Mouse (Mus musculus) forebrain, embryonic 15.5 days (tissue): ENCODE results near the gene Ciz1. TPM values are rescaled to one million over a fixed set of nuclear protein-coding genes. Genes with fewer than 3 reads are reported as not detected.

Source experiments
- ATAC-seq: fragments of 200-750 bp; cut with Nextera tagmentation; replicated peaks from 2 replicates; pipeline ENCODE4 v1.8.0; 2017; ENCODE audit warnings: mild to moderate bottlenecking, moderate TSS enrichment, moderate library complexity
- H3K27ac ChIP-seq: fragments of 300-500 bp; sonication (generic); replicated peaks from 2 replicates; pipeline ENCODE4 v1.5.1; 2015; ENCODE audit warnings: mild to moderate bottlenecking, inconsistent platforms
- H3K27me3 ChIP-seq: fragments of 300-500 bp; sonication (generic); 2 replicates; pipeline ENCODE4 v1.6.1; 2015; ENCODE audit warnings: inconsistent platforms
- H3K36me3 ChIP-seq: fragments of 300-500 bp; sonication (generic); 2 replicates; pipeline ENCODE4 v1.6.1; 2015; ENCODE audit warnings: mild to moderate bottlenecking, inconsistent platforms
- H3K4me1 ChIP-seq: fragments of 300-500 bp; sonication (generic); 2 replicates; pipeline ENCODE4 v1.6.1; 2015; ENCODE audit warnings: inconsistent platforms
- H3K4me2 ChIP-seq: fragments of 300-500 bp; sonication (generic); replicated peaks from 2 replicates; pipeline ENCODE4 v1.6.1; 2015; ENCODE audit warnings: mild to moderate bottlenecking, inconsistent platforms
- H3K4me3 ChIP-seq: fragments of 300-500 bp; sonication (generic); 2 replicates; pipeline ENCODE4 v1.5.1; 2015; ENCODE audit warnings: mild to moderate bottlenecking, inconsistent platforms
- H3K9ac ChIP-seq: fragments of 300-500 bp; sonication (generic); replicated peaks from 2 replicates; pipeline ENCODE4 v1.6.1; 2015; ENCODE audit warnings: mild to moderate bottlenecking, inconsistent platforms
- H3K9me3 ChIP-seq: fragments of 300-500 bp; sonication (generic); 2 replicates; pipeline ENCODE4 v1.6.1; 2016; ENCODE audit warnings: inconsistent platforms
- WGBS: fragments of 180-500 bp; shearing (Covaris S2); methylation state at CpG from one replicate; pipeline ENCODE4 v1.1.7; 2015; ENCODE audit warnings: mixed read lengths; 5-methylcytosine and 5-hydroxymethylcytosine counted together
- polyA plus RNA-seq: library from polyadenylated mRNA; unstranded; fragments of >200 nt; fragmentation: Nextera tagmentation; extraction: Ambion mirVana; gene quantifications from 2 replicates; pipeline ENCODE4 v1.2.1, GENCODE M21; 2015

The Ciz1 gene
- polyA plus RNA-seq, 1 experiment from 2014 or later: 55.3 TPM

GRCm38 (mm10) chr2:32395484-32395945 is 43.4 kb downstream of the Ciz1 start, which contains the start of gene Ptges2:
Gene Ptges2 (plus strand): TSS chr2:32395896.
- peak; percentile 91 for ATAC-seq
- Histone ChIP-seq H3K9ac (peak within 1 kb of the TSS; percentile 68), H3K4me2 (peak within 1 kb of the TSS; percentile 89), H3K27ac (peak within 1 kb of the TSS; percentile 95), H3K4me3 (peak within 1 kb of the TSS; percentile 74), H3K36me3 (peaks cover under 1% of the 10 kb centered on the region; the same call in 1 of the 2 replicates), H3K9me3 (no peaks in the 10 kb centered on the region), H3K27me3 (no peaks in the 10 kb centered on the region), H3K4me1 (peaks cover 21% of the 10 kb centered on the region)
- under 1% methylated on average over 31 of the region's 31 CpGs for WGBS

- Histone ChIP-seq H3K36me3 (peaks cover 6% of the 10 kb centered on the region), H3K9ac (peak overlapping the region; percentile 68), H3K4me3 (peak overlapping the region; percentile 74), H3K9me3 (no peaks in the 10 kb centered on the region), H3K4me1 (peaks cover 21% of the 10 kb centered on the region), H3K4me2 (peak overlapping the region; percentile 89), H3K27ac (peak overlapping the region; percentile 95), H3K27me3 (no peaks in the 10 kb centered on the region)
- WGBS: under 1% methylated on average over 59 of the region's 59 CpGs
- peak; percentile 98 for ATAC-seq
These were observed 44.0 kb downstream of the Ciz1 start for GRCm38 (mm10) chr2:32395946-32396621.

- Histone ChIP-seq H3K27me3 (no peaks in the 10 kb centered on the region), H3K4me3 (peak overlapping the region; percentile 74), H3K4me1 (peaks cover 21% of the 10 kb centered on the region), H3K9me3 (no peaks in the 10 kb centered on the region), H3K27ac (peak overlapping the region; percentile 95), H3K4me2 (peak overlapping the region; percentile 89), H3K36me3 (peaks cover 9% of the 10 kb centered on the region), H3K9ac (peak overlapping the region; percentile 68)
- WGBS: 2% methylated on average over 15 of the region's 15 CpGs
- no peak for ATAC-seq
These were observed 44.6 kb downstream of the Ciz1 start for GRCm38 (mm10) chr2:32396695-32397094.

- ATAC-seq: peak; percentile 36; the same call in 1 of the 2 replicates
- H3K27ac ChIP-seq: no peak overlapping the region
- H3K9me3 ChIP-seq: no peaks in the 10 kb centered on the region
- 22% methylated on average over 2 of the region's 2 CpGs for WGBS
- H3K4me1 ChIP-seq: no peaks in the 10 kb centered on the region
- no peak overlapping the region for H3K9ac ChIP-seq
- H3K4me3 ChIP-seq: no peak overlapping the region
- H3K36me3 ChIP-seq: peaks cover 18% of the 10 kb centered on the region
- H3K27me3 ChIP-seq: no peaks in the 10 kb centered on the region
- no peak overlapping the region for H3K4me2 ChIP-seq
These were observed 52.5 kb downstream of the Ciz1 start for GRCm38 (mm10) chr2:32404663-32405062.

GRCm38 (mm10) chr2:32407144-32407824 is 55.2 kb downstream of the Ciz1 start:
- no peak for ATAC-seq
- H3K9ac ChIP-seq: no peak overlapping the region

GRCm38 (mm10) chr2:32408429-32409424 is 56.6 kb downstream of the Ciz1 start:
- Histone ChIP-seq H3K4me3 (no peak overlapping the region), H3K27me3 (no peaks in the 10 kb centered on the region), H3K4me2 (no peak overlapping the region), H3K9me3 (no peaks in the 10 kb centered on the region), H3K9ac (no peak overlapping the region), H3K27ac (no peak overlapping the region), H3K4me1 (no peaks in the 10 kb centered on the region), H3K36me3 (no peaks in the 10 kb centered on the region; the same call in 1 of the 2 replicates)
- WGBS: 72% methylated on average over 25 of the region's 25 CpGs
- no peak for ATAC-seq

More at GRCm38 (mm10) chr2:32407144-32407824, 55.2 kb downstream of the Ciz1 start:
- H3K4me1 ChIP-seq: no peaks in the 10 kb centered on the region
- WGBS: 82% methylated on average over 7 of the region's 7 CpGs
- no peak overlapping the region for H3K4me3 ChIP-seq
- no peak overlapping the region for H3K27ac ChIP-seq
- no peaks in the 10 kb centered on the region for H3K27me3 ChIP-seq
- no peaks in the 10 kb centered on the region for H3K9me3 ChIP-seq
- peaks cover 5% of the 10 kb centered on the region; the same call in 1 of the 2 replicates for H3K36me3 ChIP-seq
- no peak overlapping the region for H3K4me2 ChIP-seq

- Histone ChIP-seq H3K9me3 (no peaks in the 10 kb centered on the region), H3K36me3 (peaks cover 27% of the 10 kb centered on the region), H3K27ac (no peak overlapping the region), H3K4me3 (no peak overlapping the region), H3K4me1 (no peaks in the 10 kb centered on the region), H3K9ac (no peak overlapping the region), H3K4me2 (no peak overlapping the region), H3K27me3 (no peaks in the 10 kb centered on the region)
- 89% methylated on average over 7 of the region's 7 CpGs for WGBS
- ATAC-seq: no peak
These were observed 59.3 kb downstream of the Ciz1 start for GRCm38 (mm10) chr2:32411407-32411806.

- ATAC-seq: no peak
- Histone ChIP-seq H3K36me3 (peaks cover 42% of the 10 kb centered on the region), H3K27ac (no peak overlapping the region), H3K9ac (no peak overlapping the region), H3K4me3 (no peak overlapping the region), H3K9me3 (no peaks in the 10 kb centered on the region), H3K27me3 (no peaks in the 10 kb centered on the region), H3K4me1 (no peaks in the 10 kb centered on the region), H3K4me2 (no peak overlapping the region)
- WGBS: 93% methylated on average over 6 of the region's 6 CpGs
These were observed 60.8 kb downstream of the Ciz1 start for GRCm38 (mm10) chr2:32412742-32413531.

GRCm38 (mm10) chr2:32413936-32414335 is 61.8 kb downstream of the Ciz1 start:
- H3K4me1 ChIP-seq: no peaks in the 10 kb centered on the region
- no peak overlapping the region for H3K27ac ChIP-seq
- H3K36me3 ChIP-seq: peaks cover 52% of the 10 kb centered on the region
- no peak overlapping the region for H3K4me2 ChIP-seq
- 73% methylated on average over 5 of the region's 5 CpGs for WGBS
- H3K9ac ChIP-seq: no peak overlapping the region
- H3K4me3 ChIP-seq: no peak overlapping the region
- no peaks in the 10 kb centered on the region for H3K9me3 ChIP-seq
- no peak for ATAC-seq
- no peaks in the 10 kb centered on the region for H3K27me3 ChIP-seq

- no peak for ATAC-seq
- Histone ChIP-seq H3K4me2 (no peak overlapping the region), H3K9ac (no peak overlapping the region), H3K4me3 (no peak overlapping the region), H3K36me3 (peaks cover 71% of the 10 kb centered on the region), H3K9me3 (no peaks in the 10 kb centered on the region), H3K27me3 (no peaks in the 10 kb centered on the region), H3K4me1 (no peaks in the 10 kb centered on the region), H3K27ac (no peak overlapping the region)
- WGBS: 93% methylated on average over 12 of the region's 12 CpGs
These were observed 63.7 kb downstream of the Ciz1 start for GRCm38 (mm10) chr2:32415801-32416200.

GRCm38 (mm10) chr2:32416556-32416955 is 64.4 kb downstream of the Ciz1 start:
- WGBS: 96% methylated on average over 2 of the region's 2 CpGs
- ATAC-seq: no peak
- no peak overlapping the region for H3K9ac ChIP-seq
- H3K4me2 ChIP-seq: no peak overlapping the region
- no peak overlapping the region for H3K4me3 ChIP-seq
- H3K27me3 ChIP-seq: no peaks in the 10 kb centered on the region
- H3K36me3 ChIP-seq: peaks cover 73% of the 10 kb centered on the region
- no peaks in the 10 kb centered on the region for H3K9me3 ChIP-seq
- no peak overlapping the region for H3K27ac ChIP-seq
- no peaks in the 10 kb centered on the region for H3K4me1 ChIP-seq
